Mouse (Mus musculus) neural tube, embryonic 15.5 days (tissue): ENCODE results near the gene Gpr61. TPM values are rescaled to one million over a fixed set of nuclear protein-coding genes. Genes with fewer than 3 reads are reported as not detected.

ENCODE experiments used
- ATAC-seq: fragments of 200-750 bp; cut with Nextera tagmentation; 2 replicates; pipeline ENCODE4 v1.8.0; 2017; ENCODE audit warnings: mild to moderate bottlenecking, moderate TSS enrichment, moderate library complexity; ENCODE audit not compliant: low FRiP score
- H3K27ac ChIP-seq: fragments of 300-500 bp; sonication (generic); replicated peaks from 2 replicates; pipeline ENCODE4 v1.5.1; 2015; ENCODE audit warnings: mild to moderate bottlenecking, inconsistent platforms
- H3K27me3 ChIP-seq: fragments of 300-500 bp; sonication (generic); replicated peaks from 2 replicates; pipeline ENCODE4 v1.6.1; 2015; ENCODE audit warnings: inconsistent platforms
- H3K36me3 ChIP-seq: fragments of 300-500 bp; sonication (generic); 2 replicates; pipeline ENCODE4 v1.6.1; 2015; ENCODE audit warnings: inconsistent platforms
- H3K4me1 ChIP-seq: fragments of 300-500 bp; sonication (generic); 2 replicates; pipeline ENCODE4 v1.6.1; 2015; ENCODE audit warnings: inconsistent platforms
- H3K4me2 ChIP-seq: fragments of 300-500 bp; sonication (generic); 2 replicates; pipeline ENCODE4 v1.6.1; 2015; ENCODE audit warnings: inconsistent platforms, mild to moderate bottlenecking, moderate library complexity
- H3K4me3 ChIP-seq: fragments of 300-500 bp; sonication (generic); replicated peaks from 2 replicates; pipeline ENCODE4 v1.5.1; 2015; ENCODE audit warnings: mild to moderate bottlenecking, inconsistent platforms
- H3K9ac ChIP-seq: fragments of 300-500 bp; sonication (generic); replicated peaks from 2 replicates; pipeline ENCODE4 v1.6.1; 2015; ENCODE audit warnings: mild to moderate bottlenecking, inconsistent platforms
- H3K9me3 ChIP-seq: fragments of 300-500 bp; sonication (generic); replicated peaks from 2 replicates; pipeline ENCODE4 v1.6.1; 2016; ENCODE audit warnings: inconsistent platforms
- WGBS: fragments of 180-500 bp; shearing (Covaris S2); methylation state at CpG from one replicate; pipeline ENCODE4 v1.1.7; 2015; ENCODE audit warnings: mixed read lengths; 5-methylcytosine and 5-hydroxymethylcytosine counted together
- polyA plus RNA-seq: library from polyadenylated mRNA; unstranded; fragments of >200 nt; fragmentation: Nextera tagmentation; extraction: Ambion mirVana; gene quantifications from 2 replicates; pipeline ENCODE4 v1.2.1, GENCODE M21; 2015

The Gpr61 gene
- polyA plus RNA-seq, 1 experiment from 2014 or later: 7.7 TPM

DNA sequence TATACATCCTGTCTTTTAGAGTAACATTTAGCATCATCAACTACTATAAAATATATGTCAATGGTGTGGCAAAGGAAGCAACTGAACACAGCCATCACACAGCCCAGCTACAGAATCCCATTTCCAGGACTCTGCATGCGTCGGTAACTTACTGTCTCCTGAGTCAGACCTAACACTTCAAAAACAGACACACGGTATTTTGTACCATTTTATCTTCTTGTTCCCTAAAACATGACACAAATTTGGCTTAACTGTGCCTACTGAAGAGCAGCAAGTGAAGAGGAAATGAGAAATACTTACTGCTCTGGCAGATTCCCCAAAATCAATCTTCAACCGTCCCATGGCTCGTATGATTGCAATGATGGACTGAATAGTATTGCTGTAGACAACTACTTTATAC lies 31.4 kb downstream of the Gpr61 start:
- no peaks in the 10 kb centered on the region for H3K9me3 ChIP-seq
- H3K4me1 ChIP-seq: no peaks in the 10 kb centered on the region
- no peak overlapping the region for H3K4me3 ChIP-seq
- H3K9ac ChIP-seq: no peak overlapping the region
- no peak for ATAC-seq
- H3K36me3 ChIP-seq: peaks cover 27% of the 10 kb centered on the region
- 93% methylated on average over 5 of the region's 5 CpGs for WGBS
- no peaks in the 10 kb centered on the region for H3K27me3 ChIP-seq
- H3K27ac ChIP-seq: no peak overlapping the region
- no peak overlapping the region for H3K4me2 ChIP-seq

DNA sequence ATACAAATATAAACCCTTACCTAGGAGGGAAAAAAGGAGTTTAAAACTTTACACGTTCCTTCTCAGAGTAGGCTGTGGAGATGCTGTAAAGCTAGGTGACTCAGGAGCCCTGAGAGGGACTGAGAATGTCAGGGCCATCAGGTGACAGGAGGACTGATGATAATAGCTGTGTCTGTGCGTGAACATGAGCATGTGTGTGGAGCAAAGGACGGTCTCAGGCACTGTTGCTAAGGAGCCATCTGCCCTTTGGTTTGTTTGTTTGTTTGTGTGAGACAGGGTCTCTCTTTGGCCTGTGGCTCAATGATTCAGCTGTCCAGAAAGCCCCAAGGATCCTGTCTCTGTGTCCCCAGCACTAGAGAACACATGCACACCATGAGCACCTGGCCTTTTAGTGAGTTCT lies 33.6 kb downstream of the Gpr61 start:
- H3K27ac ChIP-seq: no peak overlapping the region
- H3K4me1 ChIP-seq: no peaks in the 10 kb centered on the region
- ATAC-seq: no peak
- H3K36me3 ChIP-seq: peaks cover 38% of the 10 kb centered on the region
- WGBS: 79% methylated on average over 3 of the region's 3 CpGs
- no peak overlapping the region for H3K9ac ChIP-seq
- H3K9me3 ChIP-seq: no peaks in the 10 kb centered on the region
- no peaks in the 10 kb centered on the region for H3K27me3 ChIP-seq
- H3K4me3 ChIP-seq: no peak overlapping the region
- no peak overlapping the region for H3K4me2 ChIP-seq

DNA sequence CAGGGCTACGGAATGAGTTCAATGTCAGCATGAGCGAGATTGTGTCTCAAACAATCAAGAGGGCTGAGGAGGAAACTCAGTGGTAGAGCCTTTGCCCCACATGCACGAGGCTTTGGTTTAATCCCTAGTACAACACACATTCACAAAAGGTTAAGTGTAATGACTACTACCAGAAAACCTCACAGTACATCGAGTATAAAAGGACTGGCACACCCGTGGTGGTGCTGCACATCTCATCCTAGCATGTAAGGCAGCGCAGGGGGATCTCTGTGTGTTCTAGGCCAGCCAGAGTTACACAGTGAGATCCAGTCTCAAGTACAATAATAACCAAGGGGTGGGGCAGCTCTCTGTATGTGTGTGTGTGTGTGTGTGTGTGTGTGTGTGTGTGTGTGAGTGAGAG lies 37.2 kb downstream of the Gpr61 start:
- 97% methylated on average over 6 of the region's 6 CpGs for WGBS
- Histone ChIP-seq H3K27me3 (no peaks in the 10 kb centered on the region), H3K9me3 (no peaks in the 10 kb centered on the region), H3K9ac (no peak overlapping the region), H3K4me1 (no peaks in the 10 kb centered on the region), H3K36me3 (peaks cover 58% of the 10 kb centered on the region), H3K4me3 (no peak overlapping the region), H3K4me2 (no peak overlapping the region), H3K27ac (no peak overlapping the region)
- ATAC-seq: no peak

DNA sequence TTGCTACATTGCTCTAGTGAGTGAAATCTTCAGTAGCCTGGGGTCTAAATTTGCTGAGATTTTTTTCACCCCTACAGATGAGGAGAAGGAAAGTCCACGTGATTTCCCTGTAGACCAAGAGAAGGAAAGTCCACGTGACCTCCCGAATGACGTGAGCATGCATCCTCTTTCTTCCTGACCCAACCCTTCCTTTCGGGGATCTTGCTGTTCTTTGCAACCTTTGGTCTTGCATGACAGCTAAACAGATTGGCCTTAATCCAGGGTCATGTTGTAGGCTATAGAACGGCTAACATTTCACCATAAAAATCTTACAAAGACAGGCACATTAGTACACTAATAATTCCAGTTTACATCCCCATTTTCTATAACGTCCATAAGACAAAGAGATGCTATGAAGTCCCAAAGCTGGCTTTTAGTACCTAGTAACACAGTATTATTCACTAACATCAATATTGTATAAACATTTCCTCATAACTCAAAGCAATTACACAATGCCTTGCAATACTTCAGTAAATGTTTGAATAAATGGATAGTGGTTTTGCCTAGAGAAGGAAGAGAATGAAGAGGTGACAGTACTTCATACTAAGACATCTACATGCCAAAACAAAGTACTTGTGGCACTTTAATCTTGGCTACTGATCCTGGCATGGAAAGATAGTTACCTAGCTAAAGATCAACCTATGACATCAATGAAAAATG lies 40.9 kb downstream of the Gpr61 start:
- ATAC-seq: no peak
- H3K9ac ChIP-seq: no peak overlapping the region
- 92% methylated on average over 7 of the region's 7 CpGs for WGBS
- H3K9me3 ChIP-seq: no peaks in the 10 kb centered on the region
- peaks cover 70% of the 10 kb centered on the region for H3K36me3 ChIP-seq
- H3K4me1 ChIP-seq: no peaks in the 10 kb centered on the region
- H3K27ac ChIP-seq: no peak overlapping the region
- H3K4me2 ChIP-seq: no peak overlapping the region
- H3K27me3 ChIP-seq: no peaks in the 10 kb centered on the region
- no peak overlapping the region for H3K4me3 ChIP-seq

DNA sequence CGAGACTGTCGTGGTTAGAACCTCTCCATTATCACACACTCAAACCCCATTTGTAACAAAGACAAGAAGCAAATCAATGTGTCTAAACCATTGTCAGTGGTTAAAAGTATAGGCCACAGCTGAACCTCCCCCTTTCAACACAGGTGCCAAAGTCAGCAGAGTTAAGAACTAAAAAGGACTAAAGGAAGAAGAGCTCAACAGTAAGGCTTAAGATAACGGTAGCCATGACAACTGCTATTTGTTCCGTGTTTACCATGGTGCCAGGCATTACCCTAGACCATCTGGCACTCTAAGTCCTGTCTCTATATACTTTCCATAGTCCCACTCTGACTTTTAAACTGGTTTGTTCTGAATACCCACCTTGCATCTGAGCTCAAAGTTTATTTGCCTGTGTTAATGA lies 42.0 kb downstream of the Gpr61 start:
- Histone ChIP-seq H3K9me3 (no peaks in the 10 kb centered on the region), H3K9ac (no peak overlapping the region), H3K4me1 (no peaks in the 10 kb centered on the region), H3K36me3 (peaks cover 72% of the 10 kb centered on the region), H3K27ac (no peak overlapping the region), H3K4me2 (no peak overlapping the region), H3K4me3 (no peak overlapping the region), H3K27me3 (no peaks in the 10 kb centered on the region)
- no peak for ATAC-seq
- WGBS: 75% methylated on average over 4 of the region's 4 CpGs

DNA sequence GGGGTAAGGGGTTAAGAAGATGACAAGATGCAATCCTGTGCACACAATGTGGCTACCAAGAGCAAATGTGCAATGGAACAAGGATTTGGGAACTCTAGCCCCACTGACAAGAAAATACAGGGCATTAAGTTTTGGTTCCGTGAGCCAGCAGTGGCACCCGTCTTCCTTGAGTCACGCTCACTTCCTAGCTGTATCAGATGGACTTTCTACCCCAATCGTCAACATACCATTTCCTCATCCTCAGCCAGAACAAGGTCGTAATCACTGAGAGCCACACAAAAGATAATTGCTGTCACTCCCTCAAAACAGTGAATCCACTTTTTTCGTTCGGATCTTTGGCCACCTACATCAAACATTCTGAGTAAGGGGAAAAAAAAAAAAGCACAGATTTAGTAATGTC lies 42.4 kb downstream of the Gpr61 start:
- Histone ChIP-seq H3K36me3 (peaks cover 69% of the 10 kb centered on the region), H3K4me2 (no peak overlapping the region), H3K27ac (no peak overlapping the region), H3K4me1 (no peaks in the 10 kb centered on the region), H3K9me3 (no peaks in the 10 kb centered on the region), H3K4me3 (no peak overlapping the region), H3K9ac (no peak overlapping the region), H3K27me3 (no peaks in the 10 kb centered on the region)
- no peak for ATAC-seq
- WGBS: 79% methylated on average over 7 of the region's 7 CpGs

DNA sequence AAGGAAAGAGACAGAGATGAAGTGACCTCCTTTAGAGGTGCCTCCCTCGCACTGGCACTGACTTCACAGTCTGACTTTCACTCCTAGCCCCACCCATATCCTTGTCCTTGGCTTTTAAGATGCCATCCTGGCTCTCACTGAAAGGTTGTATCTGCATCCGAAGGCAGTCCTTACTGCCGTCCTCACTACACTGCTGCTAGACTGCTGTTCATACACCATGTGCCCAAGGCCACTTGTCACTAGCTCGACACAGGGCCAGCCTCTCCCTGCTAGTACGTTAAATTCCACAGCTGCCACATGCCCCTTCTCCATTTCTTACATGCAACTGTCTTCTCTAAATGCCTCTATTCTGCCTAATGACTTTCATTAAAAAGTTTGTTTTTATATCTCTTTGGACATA lies 43.4 kb downstream of the Gpr61 start:
- no peaks in the 10 kb centered on the region for H3K27me3 ChIP-seq
- no peak for ATAC-seq
- peaks cover 66% of the 10 kb centered on the region for H3K36me3 ChIP-seq
- no peak overlapping the region for H3K9ac ChIP-seq
- H3K4me3 ChIP-seq: no peak overlapping the region
- H3K4me2 ChIP-seq: no peak overlapping the region
- H3K9me3 ChIP-seq: no peaks in the 10 kb centered on the region
- WGBS: 88% methylated on average over 5 of the region's 5 CpGs
- no peak overlapping the region for H3K27ac ChIP-seq
- no peaks in the 10 kb centered on the region for H3K4me1 ChIP-seq

DNA sequence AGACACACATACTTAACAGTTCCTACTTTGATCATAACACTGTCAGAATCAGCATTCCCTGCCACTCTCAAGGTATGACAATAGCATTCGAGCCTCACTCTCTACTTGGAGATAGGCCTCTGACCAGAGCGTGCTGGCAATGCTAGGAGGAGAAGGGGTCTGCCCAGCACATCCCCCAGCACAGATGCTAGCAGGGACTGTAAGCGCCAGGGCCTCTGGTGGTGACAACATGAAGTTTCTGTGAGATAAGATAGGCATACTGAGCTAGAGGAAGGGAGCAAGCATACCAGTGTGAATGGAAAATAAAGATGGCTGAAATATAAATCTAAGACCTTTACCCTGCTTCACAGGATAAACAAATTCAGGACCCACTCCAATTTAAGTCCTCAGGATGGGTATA lies 49.4 kb downstream of the Gpr61 start:
- Histone ChIP-seq H3K4me2 (no peak overlapping the region), H3K27ac (no peak overlapping the region), H3K9ac (no peak overlapping the region), H3K4me3 (no peak overlapping the region), H3K9me3 (no peaks in the 10 kb centered on the region), H3K36me3 (peaks cover 28% of the 10 kb centered on the region), H3K4me1 (peaks cover 9% of the 10 kb centered on the region; the same call in 1 of the 2 replicates), H3K27me3 (no peaks in the 10 kb centered on the region)
- WGBS: 86% methylated on average over 3 of the region's 3 CpGs
- ATAC-seq: no peak

DNA sequence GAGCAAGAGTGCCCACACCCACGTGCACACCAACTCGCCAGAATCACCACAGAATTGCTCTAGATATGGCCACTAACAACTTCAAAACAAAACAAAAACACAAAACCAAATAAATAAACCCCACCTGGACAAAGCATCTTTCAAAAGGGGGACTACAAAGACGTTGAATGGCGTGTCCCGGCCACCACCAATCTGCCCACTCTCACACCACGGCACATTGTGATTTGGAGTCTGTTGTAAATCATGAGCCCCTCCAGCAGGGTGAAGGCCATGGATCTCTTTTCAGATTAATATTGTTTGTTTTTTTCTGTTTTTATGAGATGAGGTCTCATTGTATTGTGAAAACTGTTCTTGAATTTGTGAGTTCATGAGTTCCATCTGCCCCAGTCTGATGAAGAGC lies 52.6 kb downstream of the Gpr61 start:
- peak overlapping the region; percentile 54; the same call in 1 of the 2 replicates for H3K27ac ChIP-seq
- ATAC-seq: no peak
- no peaks in the 10 kb centered on the region for H3K27me3 ChIP-seq
- H3K4me2 ChIP-seq: no peak overlapping the region
- peaks cover 9% of the 10 kb centered on the region; the same call in 1 of the 2 replicates for H3K4me1 ChIP-seq
- peaks cover 5% of the 10 kb centered on the region for H3K36me3 ChIP-seq
- H3K4me3 ChIP-seq: no peak overlapping the region
- H3K9me3 ChIP-seq: no peaks in the 10 kb centered on the region
- WGBS: 76% methylated on average over 6 of the region's 6 CpGs
- H3K9ac ChIP-seq: no peak overlapping the region

DNA sequence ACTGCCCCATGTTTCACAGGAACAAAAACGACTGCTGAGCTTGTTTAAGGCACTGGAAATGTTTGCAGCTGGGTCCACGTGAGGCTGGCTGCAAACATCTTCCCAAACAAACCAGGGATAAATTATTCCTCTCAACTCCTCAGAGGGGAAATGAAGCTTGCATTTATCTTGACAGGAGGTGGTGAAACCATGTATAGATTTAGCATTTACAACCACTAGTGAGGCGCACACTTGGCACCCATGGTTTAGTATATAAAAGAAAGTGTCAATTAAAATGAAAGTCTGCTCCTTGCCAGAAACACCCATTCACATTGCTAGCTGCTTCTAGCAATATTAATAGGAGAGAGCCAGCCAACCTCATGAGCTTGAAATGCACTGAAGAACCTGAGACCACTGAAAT lies 53.1 kb downstream of the Gpr61 start:
- Histone ChIP-seq H3K4me3 (no peak overlapping the region), H3K9me3 (no peaks in the 10 kb centered on the region), H3K27me3 (no peaks in the 10 kb centered on the region), H3K36me3 (peaks cover 5% of the 10 kb centered on the region), H3K27ac (peak overlapping the region; percentile 54), H3K4me1 (peaks cover 9% of the 10 kb centered on the region; the same call in 1 of the 2 replicates), H3K9ac (no peak overlapping the region), H3K4me2 (no peak overlapping the region)
- WGBS: 14% methylated on average over 3 of the region's 3 CpGs
- ATAC-seq: no peak
